Mouse (Mus musculus) layer of hippocampus, postnatal 25 days (tissue): ENCODE measurements around the gene Zfp949. TPM values are rescaled to one million over a fixed set of nuclear protein-coding genes. Genes with fewer than 3 reads are reported as not detected.
A peak's percentile ranks its signal among the peaks of the same experiment; 100 is the strongest.

Experiments
- DNase-seq, 2 experiments: peaks; one replicate each; pipeline ENCODE4 v3.0.0; 2022; ENCODE audit warnings: mixed read lengths in 2 of 2, low spot score in 1 of 2; ENCODE audit errors: extremely low spot score in 1 of 2
- total RNA-seq, 2 experiments: library from RNA; stranded (reverse); gene quantifications; 2 replicates each; pipeline ENCODE4 v1.2.3; 2021

The Zfp949 gene
- 10 to 100 TPM; 19.6 to 22.2 TPM for total RNA-seq

DNA sequence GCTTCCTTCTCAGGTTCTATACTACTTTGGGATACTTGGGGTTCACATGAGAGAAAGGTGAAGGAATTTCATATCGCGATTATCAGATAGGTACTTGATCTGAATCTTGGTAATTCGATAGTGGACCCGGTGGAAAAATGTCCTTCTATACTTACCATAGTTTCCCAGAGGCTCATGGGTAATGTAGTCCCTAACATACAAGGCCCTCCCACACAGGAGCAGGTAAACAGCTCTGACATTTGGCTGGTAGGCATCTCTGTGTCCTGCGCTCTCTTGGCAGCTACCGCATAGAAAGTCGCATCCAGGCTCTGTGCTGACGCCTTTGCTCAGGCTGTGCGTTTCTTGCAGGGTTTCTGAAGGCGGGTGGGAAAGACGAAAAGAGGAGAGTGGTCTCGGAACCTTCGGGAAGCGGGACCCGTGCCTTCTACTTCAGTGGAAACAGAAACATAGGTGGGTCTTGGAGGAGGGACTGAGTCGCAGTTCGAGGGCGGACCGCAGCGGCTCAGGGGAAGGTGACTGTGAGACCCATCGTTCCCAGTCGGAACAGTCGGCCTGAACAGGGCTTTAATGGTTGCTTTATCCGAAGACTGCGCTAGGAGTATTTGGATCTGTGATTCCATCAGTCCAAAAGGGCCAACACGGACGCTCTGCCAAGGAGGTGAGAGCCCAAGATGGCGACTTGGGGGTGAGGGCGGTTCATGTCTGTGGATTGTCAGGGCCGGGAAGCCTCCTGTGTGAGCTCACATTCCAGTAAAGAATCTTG is at the start of gene Zfp949:
Gene Zfp949, plus strand, starts transcription at position 170 of the 763 bp plus-strand sequence.
- DNase-seq, result peak; percentile 59 to 65

DNA sequence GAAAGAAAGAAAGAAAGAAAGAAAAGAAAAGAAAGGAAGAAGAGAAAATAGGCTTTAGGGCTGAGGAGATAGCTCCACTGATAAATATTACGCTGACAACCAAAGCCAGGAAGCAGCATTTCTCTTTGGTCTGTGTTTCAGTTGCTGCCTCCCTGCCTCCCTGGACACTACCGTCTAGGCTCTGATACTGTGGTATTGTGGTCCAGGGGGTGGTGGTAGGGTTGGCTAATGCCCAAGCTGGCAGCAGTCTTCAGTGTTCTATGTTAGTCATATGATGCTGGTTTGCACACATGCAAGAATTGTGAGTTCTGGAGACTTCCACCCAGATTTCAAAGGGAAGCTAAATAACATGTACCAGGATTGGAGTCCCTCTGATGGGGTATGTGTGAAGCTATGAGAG is 47.7 kb upstream of the Zfp949 start:
- DNase-seq, result no peak

DNA sequence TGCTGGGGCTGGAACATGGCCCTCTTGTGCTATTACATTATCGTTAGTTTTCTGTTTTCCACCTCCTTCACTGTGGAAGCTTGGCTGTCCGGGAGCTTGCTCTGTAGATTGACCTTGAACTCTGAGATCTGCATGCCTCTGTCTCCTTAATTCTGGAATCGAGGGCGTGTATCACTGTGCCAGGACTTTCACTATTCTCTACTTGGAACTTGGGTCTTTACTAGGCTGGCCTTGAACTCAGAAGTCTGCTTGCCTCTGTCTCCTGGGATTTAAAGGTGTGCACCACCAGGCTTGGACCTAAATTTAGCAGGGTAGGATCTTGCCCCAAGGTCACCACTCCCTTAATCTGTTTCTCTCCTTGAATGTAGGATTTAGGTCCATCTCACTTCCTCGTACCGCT is 46.0 kb upstream of the Zfp949 start:
- DNase-seq, result no peak

DNA sequence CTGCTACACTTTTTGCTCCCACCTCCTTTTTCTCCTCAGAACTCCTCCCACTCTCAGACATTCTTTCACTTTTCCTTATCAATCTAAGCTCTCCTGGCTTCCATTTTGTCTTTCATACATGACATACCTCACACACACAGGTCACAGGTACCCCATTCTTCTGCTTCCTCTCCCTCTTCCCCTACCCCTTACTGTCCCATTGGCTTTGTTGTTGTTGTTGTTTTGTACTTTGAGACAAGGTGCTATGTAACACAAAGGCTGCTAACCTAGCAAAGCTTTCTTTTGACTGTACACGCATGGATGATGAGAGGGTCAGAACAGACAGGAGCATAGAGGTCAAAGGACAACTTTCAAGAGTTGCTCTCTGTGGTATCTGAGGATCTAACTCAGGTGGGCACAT is 32.3 kb upstream of the Zfp949 start:
- no peak for DNase-seq

DNA sequence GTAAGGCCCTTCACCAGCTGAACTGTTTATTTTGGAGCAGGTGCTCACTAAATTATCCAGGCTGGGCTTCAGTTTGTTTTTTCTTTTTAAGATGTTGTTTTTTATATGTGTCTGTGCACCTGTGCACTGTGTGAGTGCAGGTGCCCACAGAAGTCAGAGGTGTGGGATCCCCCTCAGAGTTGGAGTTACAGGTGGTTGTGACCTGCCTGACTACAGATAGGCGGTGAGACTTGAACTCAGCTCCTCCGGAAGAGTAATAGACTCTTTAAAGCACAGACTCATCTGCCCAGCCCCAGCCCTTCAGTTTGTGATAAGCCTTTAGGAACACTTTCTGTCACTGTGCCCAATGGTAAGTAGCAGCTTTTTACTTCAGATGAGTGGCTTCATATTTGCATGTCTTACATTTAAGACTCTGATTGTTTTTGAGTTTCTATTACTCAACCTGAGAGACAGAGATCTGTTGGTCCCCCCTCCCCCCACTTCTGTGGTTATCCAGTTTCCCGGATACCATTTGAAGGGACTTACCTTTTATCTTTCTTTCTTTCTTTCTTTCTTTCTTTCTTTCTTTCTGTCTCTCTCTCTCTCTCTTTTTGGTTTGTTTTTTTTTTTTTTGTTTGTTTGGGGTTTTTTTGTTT is 31.3 kb upstream of the Zfp949 start:
- DNase-seq, result no peak

DNA sequence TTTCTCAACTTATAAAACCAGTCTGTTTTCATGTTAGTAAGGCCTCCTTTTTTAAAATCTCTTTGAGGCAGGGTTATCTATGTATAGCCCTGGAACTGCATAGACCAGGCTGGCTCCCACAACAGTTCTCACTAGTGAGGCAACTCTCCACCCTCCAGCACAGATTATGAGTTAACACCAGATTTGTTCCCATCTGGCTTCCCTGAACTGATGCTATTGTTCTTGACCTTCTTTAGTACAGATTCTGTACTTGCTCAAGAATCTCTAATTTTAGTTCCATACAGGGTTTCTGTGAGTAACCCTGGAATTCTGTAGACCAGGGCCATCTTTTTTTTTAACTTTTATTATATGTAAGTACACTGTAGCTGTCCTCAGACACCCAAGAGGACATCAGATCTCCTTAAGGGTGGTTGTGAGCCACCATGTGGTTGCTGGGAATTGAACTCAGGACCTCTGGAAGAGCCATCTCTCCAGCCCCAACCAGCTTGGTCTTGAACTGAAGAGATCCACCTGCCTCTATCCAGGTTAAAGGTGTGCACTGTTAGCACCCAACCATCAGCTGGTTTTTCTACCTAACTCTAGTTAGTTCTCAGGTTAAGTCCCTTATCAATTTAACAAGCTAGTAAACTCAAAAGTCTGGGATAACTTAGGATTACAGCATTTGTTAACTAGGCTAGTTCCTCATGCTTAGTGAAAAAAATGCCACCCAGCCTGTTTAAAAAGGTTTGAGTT is 28.3 kb upstream of the Zfp949 start:
- DNase-seq, result no peak

DNA sequence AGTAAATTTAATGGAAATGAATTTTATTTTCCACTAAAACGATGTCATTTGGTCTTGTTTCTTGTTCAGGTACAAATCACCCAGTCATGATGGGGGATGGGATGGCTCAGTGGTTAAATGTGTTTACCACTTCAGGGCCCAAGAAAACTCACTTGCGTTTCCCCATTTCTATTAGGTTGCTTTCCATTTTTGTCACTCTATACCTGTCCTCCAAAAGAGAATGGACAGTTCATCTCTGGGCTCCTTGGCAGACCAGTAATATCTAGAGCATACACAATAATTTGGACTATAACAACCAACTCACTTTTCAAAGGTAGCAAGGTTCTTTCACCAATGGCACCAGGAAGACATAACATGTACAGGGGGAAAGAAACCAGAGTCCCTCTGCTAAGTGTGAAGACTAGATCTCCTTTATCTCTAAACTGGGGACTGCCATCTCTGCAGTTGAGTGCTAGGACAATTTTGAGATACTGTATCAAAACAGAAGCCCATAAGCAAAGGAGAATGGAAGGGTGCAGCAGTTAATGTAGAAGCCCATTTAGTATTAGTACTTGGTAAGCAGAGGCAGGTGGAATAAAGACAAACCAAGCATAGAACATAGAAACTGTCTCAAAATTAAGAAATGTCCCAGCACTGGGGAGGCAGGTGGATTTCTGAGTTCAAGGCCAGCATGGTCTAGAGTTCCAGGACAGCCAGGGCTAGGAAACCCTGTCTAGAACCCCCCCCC is 27.5 kb upstream of the Zfp949 start:
- DNase-seq, result no peak

DNA sequence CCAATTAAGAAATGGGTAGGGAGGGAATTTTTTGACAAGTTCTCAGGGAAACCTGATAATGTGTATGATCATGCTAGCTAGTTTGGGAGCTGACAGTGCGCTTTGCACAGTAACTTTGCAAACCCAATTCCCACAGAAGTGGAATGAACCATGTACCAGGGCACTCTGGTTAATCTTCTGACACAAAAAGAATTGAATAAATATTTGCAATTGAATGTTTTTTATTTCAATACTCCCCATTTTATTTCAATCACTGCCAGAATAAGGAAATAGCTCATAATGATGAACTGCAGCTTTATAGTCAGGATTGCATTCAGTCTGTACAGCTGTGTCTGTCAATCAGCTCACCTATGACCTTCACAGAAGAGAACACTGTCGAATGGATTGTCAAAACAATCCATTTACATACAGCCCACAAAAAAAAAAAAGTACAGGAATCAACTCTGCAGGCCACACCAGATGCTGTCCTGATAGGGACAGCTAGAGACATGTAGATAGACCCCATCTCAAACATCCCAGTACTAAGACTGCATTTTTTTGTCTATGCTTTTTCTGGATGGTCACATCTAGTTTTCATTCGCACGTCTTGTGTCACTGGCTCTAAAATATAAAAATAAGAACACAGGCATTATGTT is 26.9 kb upstream of the Zfp949 start:
- no peak for DNase-seq

DNA sequence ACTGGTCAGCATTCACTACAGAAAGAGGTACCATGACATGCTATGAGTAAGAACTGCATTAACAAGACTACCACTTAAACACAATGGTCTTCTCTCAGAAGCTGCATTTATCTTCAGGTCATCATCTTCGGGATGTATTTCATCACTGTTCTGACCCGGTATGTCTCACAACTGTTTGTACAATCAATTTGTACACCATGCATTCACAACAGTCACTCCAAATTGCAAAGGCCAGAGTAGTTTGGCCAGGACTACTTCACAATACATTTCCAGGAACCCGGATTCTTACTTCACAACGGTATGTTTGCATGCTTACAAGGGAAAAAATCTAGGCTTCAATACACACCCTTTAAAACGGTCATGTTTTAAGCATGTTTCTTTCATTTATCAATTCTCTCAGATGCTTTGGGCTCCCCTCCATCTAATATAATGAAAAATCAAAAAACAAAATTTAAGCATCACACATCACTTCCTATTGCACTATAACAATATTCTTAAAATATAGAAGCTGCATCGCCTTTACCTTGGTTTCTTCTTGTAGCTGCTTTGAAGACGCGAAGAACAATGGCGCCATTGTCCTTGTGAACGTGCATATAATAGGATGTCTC is 25.8 kb upstream of the Zfp949 start:
- DNase-seq, result no peak

DNA sequence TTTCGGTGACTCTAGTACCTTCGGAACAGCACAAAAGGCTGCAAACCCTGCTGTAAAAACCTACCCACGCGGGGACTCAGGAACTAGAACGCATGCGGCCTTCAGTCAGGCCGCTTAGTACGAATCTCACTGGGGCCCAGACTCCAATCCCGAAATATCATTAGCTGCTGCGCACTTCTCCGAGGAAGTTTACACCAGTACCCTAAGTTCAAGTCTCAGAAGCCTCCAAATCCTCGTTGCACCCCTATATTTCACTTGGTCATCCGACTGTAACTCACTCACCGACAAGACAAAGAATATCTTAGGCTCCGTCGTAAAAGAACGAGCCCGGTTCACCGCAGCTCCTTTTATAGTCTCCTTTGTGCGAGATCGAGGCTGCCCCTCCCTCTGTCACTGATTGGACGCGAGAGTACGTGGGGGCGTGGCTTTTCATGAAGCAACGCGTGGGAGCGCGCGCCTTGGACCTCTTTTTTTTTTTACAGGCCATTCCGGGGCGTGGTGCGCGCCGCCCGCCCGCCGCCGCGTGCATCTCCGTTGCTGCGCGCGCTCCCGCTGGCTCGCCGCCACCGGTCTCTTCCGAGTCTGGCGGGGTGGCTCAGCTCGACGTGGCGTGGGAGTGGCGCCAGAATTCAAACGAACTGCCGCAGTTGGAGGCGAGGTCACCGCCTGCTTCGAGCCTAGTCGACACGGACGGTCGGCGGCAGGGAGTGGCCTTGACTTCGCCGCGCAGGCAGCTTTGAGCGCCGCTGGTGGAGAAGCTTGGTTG is 25.1 kb upstream of the Zfp949 start:
- DNase-seq, result peak; percentile 91 to 92

DNA sequence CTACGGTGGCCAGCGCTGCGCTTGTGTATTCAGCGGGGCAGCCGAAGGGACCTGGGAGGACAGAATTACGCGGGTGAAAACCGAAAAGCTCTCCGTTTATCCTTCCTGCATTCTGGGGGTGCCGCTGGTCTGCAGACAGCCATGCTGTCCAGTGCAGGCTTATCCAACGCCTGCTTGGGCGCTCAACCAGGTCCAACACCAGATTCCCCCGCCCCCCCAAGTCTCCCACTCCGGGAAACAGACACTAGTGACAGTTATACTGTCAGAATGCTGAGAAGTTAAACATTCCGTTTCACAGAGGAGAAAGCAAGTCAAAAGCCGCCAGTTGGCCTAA is 24.5 kb upstream of the Zfp949 start:
- no peak for DNase-seq

DNA sequence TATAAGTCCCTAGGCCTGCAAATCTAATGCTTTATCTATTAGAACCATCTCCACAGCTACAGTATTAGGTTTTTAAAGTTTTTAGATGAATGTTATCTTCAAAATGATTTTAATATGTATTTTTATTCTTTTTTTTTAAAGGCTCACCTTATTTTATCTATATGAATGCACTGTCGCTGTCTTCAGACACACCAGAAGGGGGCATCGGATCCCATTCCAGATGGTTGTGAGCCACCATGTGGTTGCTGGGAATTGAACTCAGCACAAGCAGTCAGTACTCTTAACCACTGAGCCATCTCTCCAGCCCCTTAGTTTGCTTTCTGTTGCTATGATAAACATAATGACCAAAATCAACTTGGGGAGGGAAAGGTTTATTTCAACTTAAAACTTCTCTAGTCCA is 23.5 kb upstream of the Zfp949 start:
- no peak for DNase-seq

DNA sequence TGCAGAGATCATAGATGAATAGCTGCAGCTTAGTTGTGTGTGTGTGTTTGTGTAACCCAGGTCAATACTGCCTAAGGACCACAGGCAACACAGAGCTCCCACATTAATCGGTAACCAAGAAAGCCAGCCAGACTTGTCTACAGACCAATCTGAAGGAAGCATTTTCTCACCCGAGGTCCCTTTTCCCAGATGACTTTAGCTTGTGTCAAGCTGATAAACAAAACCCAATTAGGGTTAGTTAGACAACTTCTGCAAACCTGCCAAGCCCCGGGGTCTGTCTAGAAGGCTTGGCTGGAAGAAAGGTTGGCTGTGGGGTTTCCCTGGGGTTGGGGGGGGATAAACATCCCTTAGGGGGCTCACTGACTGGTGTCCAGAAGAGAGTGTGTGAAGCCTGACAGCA is 23.0 kb upstream of the Zfp949 start:
- no peak for DNase-seq

DNA sequence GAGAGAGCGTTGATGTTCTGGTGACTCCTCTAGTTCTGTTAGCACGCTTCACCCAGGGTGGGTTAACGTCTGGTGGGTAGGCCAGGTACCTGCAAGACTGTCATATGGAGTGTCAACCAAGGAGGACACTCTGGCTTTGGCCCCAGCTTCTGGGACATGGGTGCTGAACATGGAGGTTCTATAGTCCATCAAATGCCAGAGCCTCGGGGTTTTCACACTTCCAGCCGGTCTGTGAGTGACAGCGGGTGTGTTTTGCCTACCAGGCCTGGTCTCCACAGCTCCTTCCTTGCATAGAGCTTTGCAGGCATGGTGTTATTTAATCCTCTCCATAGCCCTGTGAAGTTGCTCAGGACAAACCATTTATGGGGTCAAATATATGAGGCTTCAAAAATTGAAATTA is 22.5 kb upstream of the Zfp949 start:
- DNase-seq, result no peak

DNA sequence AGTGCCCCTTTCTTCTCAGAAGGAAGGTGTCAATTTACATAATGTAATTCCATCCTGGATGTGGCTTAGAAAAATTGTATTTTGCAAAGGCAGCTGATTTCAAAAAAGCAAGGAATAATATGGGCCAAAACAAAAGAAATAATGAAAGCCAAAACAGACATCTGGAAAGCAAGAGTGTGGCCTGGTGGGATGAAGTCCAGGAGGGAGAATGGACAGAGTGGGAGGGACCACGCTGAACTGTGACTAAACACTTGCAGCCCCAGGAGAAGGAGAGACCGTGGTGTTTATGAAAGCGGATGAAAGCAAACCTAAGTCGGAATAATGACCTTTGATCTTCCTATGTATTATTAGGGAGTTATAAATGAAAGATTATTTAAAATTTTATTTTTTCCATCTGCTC is 19.9 kb upstream of the Zfp949 start:
- DNase-seq, result no peak

DNA sequence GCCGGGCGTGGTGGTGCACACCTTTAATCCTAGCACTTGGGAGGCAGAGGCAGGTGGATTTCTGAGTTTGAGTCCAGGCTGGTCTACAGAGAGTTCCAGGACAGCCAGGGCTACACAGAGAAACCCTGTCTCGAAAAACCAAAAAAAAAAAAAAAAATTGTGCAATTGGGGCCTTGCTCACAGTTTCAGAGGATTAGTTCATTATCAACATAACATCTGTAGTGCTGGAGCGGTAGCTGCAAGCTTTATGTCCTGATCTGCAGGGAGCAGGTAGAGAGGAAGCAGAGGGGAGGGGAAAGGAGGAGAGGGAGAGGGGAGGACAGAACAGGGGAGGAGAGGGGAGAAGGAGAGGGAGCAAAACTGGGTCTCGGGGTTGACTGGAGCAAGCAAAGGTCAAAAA is 19.1 kb upstream of the Zfp949 start:
- DNase-seq, result no peak

DNA sequence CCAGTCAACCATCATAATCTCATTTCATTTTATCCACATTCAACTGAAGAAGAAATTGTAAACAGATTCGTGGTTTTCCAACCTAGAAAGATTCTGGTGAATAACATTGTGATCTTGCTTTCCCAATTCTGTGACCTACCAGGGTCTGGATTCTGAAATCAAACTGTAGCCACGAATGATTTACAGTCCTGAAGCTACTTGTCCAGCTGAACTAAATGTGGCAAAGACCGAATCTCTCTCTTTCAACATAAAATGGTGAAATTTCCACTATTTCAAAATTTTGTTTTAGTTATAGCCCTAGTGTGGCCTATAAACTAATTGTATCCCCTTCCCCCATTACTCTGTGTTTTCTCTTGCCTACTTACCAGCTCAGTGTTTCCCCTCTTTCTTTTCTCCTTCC is 18.2 kb upstream of the Zfp949 start:
- no peak for DNase-seq

DNA sequence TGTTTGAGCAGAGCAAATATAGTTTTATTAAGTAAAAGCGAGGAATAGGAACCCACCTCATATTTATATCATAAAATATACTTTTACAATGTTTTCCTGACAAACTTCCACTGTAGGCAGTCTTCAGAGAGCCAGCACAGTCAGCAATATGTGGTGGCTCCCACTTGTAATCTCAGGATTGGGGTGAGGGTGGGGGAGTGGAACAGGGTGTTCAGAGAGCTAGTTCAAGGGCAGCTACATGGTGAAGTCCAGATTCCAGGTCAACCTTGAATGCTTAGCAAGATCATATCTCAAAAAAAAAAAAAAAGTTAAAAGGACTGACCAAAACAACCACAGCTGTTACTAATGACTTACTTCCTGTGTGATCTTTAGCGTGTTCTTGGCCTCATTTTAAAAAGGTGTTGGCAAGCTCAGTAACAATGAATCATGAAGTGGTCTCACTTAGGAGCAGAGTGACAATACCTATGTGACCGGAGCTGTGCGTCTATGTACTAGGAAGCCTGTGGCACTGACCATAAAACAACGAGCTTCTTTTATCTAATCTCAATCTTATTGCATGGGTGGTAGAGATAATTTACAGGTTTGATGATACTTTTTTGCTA is 17.7 kb upstream of the Zfp949 start:
- no peak for DNase-seq

DNA sequence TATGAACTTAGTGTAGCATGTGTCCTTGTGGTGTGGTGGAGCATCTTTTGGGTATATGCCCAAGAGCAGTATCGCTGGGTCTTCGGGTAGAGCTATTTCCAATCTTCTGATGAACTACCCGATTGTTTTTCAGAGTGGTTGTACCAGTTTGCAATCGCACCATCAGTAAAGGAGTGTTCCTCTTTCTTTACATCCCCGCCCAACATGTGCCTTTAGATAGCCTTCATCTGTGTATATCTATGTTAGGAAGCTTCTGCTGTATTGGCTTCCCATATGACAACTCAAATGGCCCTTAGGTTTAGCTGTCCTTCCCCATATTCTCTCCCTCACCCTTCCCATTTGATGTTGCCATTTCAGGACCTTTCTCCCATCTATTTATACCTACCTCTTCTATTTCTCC is 13.7 kb upstream of the Zfp949 start:
- DNase-seq, result no peak
